Mouse (Mus musculus) liver, adult 2 months (tissue): Measurements from ENCODE around the gene Tsnax.

Experiments used
- CTCF ChIP-seq: fragments of 200-500 bp; IDR thresholded peaks from 2 replicates; pipeline ENCODE4 v1.5.1; 2011; ENCODE audit warnings: low read depth, low read length, control low read depth
- POLR2A ChIP-seq: fragments of 200-500 bp; IDR thresholded peaks from 2 replicates; pipeline ENCODE4 v1.6.1; 2011; ENCODE audit warnings: low read length, control low read depth; ENCODE audit not compliant: insufficient read depth; ENCODE audit errors: extremely low read depth

DNA sequence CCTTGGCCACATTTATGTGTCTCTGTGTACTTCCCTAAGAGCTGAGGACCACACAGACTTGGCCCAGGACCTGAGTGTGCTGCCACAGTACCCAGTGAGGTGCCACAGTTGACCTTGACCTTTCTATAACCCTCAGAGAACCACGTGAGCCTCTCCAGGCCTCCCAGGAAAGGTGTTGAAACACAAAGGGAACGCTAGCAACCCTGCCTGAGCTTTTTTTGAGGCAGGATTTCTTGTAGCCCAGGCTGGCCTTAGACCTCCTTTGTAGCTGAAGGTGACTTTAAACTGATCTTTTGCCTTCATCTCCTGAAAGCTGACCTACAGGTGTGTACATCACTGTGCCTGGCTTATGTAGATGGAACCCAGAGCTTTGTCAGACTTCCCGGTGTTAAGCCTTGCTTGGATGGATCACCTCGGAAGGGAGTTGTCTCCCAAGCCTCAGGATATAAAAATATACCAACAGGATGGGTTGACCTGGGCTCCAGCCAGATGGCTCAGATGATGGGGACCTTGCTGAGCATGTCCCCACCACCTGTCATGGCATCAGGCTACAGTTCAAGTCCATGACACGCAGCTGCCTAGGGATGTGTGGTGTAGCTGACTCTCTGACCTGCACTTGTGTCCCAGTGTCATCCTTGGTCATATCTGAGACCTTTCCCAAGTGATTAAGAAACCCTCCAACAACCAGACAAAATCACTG lies 36.4 kb downstream of the Tsnax start:
- TF ChIP-seq POLR2A (no peak), CTCF (no peak)
